Mouse (Mus musculus): Measurements from ENCODE around the gene Twsg1. TPM values are rescaled to one million over a fixed set of nuclear protein-coding genes. Genes with fewer than 3 reads are reported as not detected.
A peak's percentile ranks its signal among the peaks of the same experiment; 100 is the strongest.

The Twsg1 gene
- polyA plus RNA-seq, 1 experiment, result 75.3 TPM

GRCm38 (mm10) chr17:65916135-65916668 lies 34.8 kb downstream of the Twsg1 start:
- Histone ChIP-seq H3K9ac (ENCODE audit: low read depth, poor library complexity, severe bottlenecking) (no peak overlapping the region), H3K4me3 (ENCODE audit: low read depth, low read length) (no peak overlapping the region)
- no peak for TF ChIP-seq POLR2A (IDR thresholded peaks at IDR 0.05; ENCODE audit: insufficient read depth, low read length)
- TF ChIP-seq EP300 (IDR thresholded peaks at IDR 0.05; ENCODE audit: insufficient read depth, low read depth, low read length), result no peak
- TF ChIP-seq CTCF (IDR thresholded peaks at IDR 0.05; ENCODE audit: low read depth, low read length), result no peak

GRCm38 (mm10) chr17:65914083-65914482 lies 36.9 kb downstream of the Twsg1 start:
- H3K9ac ChIP-seq (ENCODE audit: low read depth, poor library complexity, severe bottlenecking), result no peak overlapping the region
- no peak overlapping the region for H3K27ac ChIP-seq (ENCODE audit: insufficient read depth, low read length)
- TF ChIP-seq EP300 (IDR thresholded peaks at IDR 0.05; ENCODE audit: insufficient read depth, low read depth, low read length) (peak; percentile 43; the same call in 1 of the 2 replicates), CTCF (IDR thresholded peaks at IDR 0.05; ENCODE audit: low read depth, low read length) (no peak), POLR2A (IDR thresholded peaks at IDR 0.05; ENCODE audit: insufficient read depth, low read length) (no peak)
- H3K9me3 ChIP-seq (replicated peaks; ENCODE audit: control insufficient read depth, insufficient read depth, low read length, poor library complexity, severe bottlenecking), result no peaks in the 10 kb centered on the region
- no peak overlapping the region for H3K4me3 ChIP-seq (ENCODE audit: low read depth, low read length)
- peaks cover 8% of the 10 kb centered on the region for H3K4me1 ChIP-seq (ENCODE audit: control insufficient read depth, insufficient read depth, low read length)
- no peaks in the 10 kb centered on the region for H3K36me3 ChIP-seq (ENCODE audit: control insufficient read depth, insufficient read depth, low read length, poor library complexity, severe bottlenecking)
- H3K27me3 ChIP-seq (ENCODE audit: control insufficient read depth, insufficient read depth, low read length, poor library complexity, severe bottlenecking), result no peaks in the 10 kb centered on the region

More at GRCm38 (mm10) chr17:65916135-65916668, 34.8 kb downstream of the Twsg1 start:
- Histone ChIP-seq H3K27me3 (ENCODE audit: control insufficient read depth, insufficient read depth, low read length, poor library complexity, severe bottlenecking) (no peaks in the 10 kb centered on the region), H3K9me3 (replicated peaks; ENCODE audit: control insufficient read depth, insufficient read depth, low read length, poor library complexity, severe bottlenecking) (no peaks in the 10 kb centered on the region), H3K27ac (ENCODE audit: insufficient read depth, low read length) (no peak overlapping the region), H3K4me1 (ENCODE audit: control insufficient read depth, insufficient read depth, low read length) (peaks cover 8% of the 10 kb centered on the region), H3K36me3 (ENCODE audit: control insufficient read depth, insufficient read depth, low read length, poor library complexity, severe bottlenecking) (no peaks in the 10 kb centered on the region)

DNA sequence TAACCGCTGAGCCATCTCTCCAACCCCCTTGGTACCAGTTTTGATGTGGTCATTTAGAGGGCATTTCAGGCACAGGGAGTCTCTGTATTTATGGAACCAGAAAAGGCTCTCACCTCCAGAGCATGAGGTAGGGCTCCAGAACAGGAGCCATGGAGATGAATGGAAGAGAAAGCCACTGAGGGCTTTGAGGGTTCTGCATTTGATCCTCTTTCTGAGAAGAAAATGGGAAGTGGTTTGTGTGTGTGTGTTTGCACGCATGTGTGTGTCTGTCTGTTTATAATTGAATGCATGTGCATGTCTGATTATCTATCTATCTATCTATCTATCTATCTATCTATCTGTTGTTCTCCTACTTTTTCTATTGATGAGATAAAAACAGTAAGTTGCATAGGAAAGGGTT lies 38.8 kb downstream of the Twsg1 start:
- TF ChIP-seq EP300 (IDR thresholded peaks at IDR 0.05; ENCODE audit: insufficient read depth, low read depth, low read length) (no peak), CTCF (IDR thresholded peaks at IDR 0.05; ENCODE audit: low read depth, low read length) (no peak), POLR2A (IDR thresholded peaks at IDR 0.05; ENCODE audit: insufficient read depth, low read length) (no peak)
- H3K4me1 ChIP-seq (ENCODE audit: control insufficient read depth, insufficient read depth, low read length), result peaks cover 8% of the 10 kb centered on the region
- no peak overlapping the region for H3K9ac ChIP-seq (ENCODE audit: low read depth, poor library complexity, severe bottlenecking)
- H3K36me3 ChIP-seq (ENCODE audit: control insufficient read depth, insufficient read depth, low read length, poor library complexity, severe bottlenecking), result no peaks in the 10 kb centered on the region
- H3K27ac ChIP-seq (ENCODE audit: insufficient read depth, low read length), result no peak overlapping the region
- no peaks in the 10 kb centered on the region for H3K9me3 ChIP-seq (replicated peaks; ENCODE audit: control insufficient read depth, insufficient read depth, low read length, poor library complexity, severe bottlenecking)
- H3K4me3 ChIP-seq (ENCODE audit: low read depth, low read length), result no peak overlapping the region
- no peaks in the 10 kb centered on the region for H3K27me3 ChIP-seq (ENCODE audit: control insufficient read depth, insufficient read depth, low read length, poor library complexity, severe bottlenecking)

- Histone ChIP-seq H3K27me3 (ENCODE audit: control insufficient read depth, insufficient read depth, low read length, poor library complexity, severe bottlenecking) (no peaks in the 10 kb centered on the region), H3K9ac (ENCODE audit: low read depth, poor library complexity, severe bottlenecking) (no peak overlapping the region), H3K9me3 (replicated peaks; ENCODE audit: control insufficient read depth, insufficient read depth, low read length, poor library complexity, severe bottlenecking) (no peaks in the 10 kb centered on the region), H3K4me1 (ENCODE audit: control insufficient read depth, insufficient read depth, low read length) (peaks cover 8% of the 10 kb centered on the region), H3K36me3 (ENCODE audit: control insufficient read depth, insufficient read depth, low read length, poor library complexity, severe bottlenecking) (no peaks in the 10 kb centered on the region), H3K4me3 (ENCODE audit: low read depth, low read length) (no peak overlapping the region), H3K27ac (ENCODE audit: insufficient read depth, low read length) (no peak overlapping the region)
- TF ChIP-seq CTCF (IDR thresholded peaks at IDR 0.05; ENCODE audit: low read depth, low read length) (no peak), EP300 (IDR thresholded peaks at IDR 0.05; ENCODE audit: insufficient read depth, low read depth, low read length) (no peak), POLR2A (IDR thresholded peaks at IDR 0.05; ENCODE audit: insufficient read depth, low read length) (no peak)
Measured at GRCm38 (mm10) chr17:65911285-65912069, 39.5 kb downstream of the Twsg1 start.

GRCm38 (mm10) chr17:65908270-65908669 lies 42.8 kb downstream of the Twsg1 start:
- TF ChIP-seq POLR2A (IDR thresholded peaks at IDR 0.05; ENCODE audit: insufficient read depth, low read length) (no peak), EP300 (IDR thresholded peaks at IDR 0.05; ENCODE audit: insufficient read depth, low read depth, low read length) (no peak), CTCF (IDR thresholded peaks at IDR 0.05; ENCODE audit: low read depth, low read length) (no peak)
- no peak overlapping the region for H3K27ac ChIP-seq (ENCODE audit: insufficient read depth, low read length)
- no peak overlapping the region for H3K4me3 ChIP-seq (ENCODE audit: low read depth, low read length)
- H3K9ac ChIP-seq (ENCODE audit: low read depth, poor library complexity, severe bottlenecking), result no peak overlapping the region
- H3K4me1 ChIP-seq (ENCODE audit: control insufficient read depth, insufficient read depth, low read length), result peaks cover 3% of the 10 kb centered on the region
- 0 out of 2 replicates have a peak, but pooled peaks cover 2% of the 10 kb centered on the region for H3K9me3 ChIP-seq (replicated peaks; ENCODE audit: control insufficient read depth, insufficient read depth, low read length, poor library complexity, severe bottlenecking)
- no peaks in the 10 kb centered on the region for H3K27me3 ChIP-seq (ENCODE audit: control insufficient read depth, insufficient read depth, low read length, poor library complexity, severe bottlenecking)
- H3K36me3 ChIP-seq (ENCODE audit: control insufficient read depth, insufficient read depth, low read length, poor library complexity, severe bottlenecking), result no peaks in the 10 kb centered on the region

DNA sequence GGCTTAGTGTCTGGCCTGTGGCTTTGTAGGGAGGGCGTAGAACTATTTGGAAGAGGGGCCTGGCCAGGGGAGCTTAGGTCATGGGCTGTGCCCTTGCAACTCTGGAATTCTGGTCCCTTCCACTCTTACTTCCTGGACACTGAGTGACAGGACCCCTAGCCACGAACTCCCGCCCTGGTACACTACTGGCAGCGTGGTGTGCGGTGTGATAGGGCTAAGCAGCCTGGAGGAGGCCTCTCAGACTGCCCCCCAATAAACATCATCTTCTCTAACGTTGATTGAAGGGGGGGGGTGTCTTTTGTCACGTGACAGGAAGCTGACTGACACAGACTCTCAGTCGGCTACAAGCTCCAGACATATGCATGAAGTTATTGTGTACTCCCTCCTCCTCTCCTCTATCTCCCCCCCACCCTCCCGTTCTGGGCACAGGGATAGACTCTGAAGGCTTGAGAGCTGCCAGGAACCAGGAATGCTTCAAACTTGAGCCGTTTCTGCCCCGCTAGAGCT lies 44.1 kb downstream of the Twsg1 start:
- H3K4me1 ChIP-seq (ENCODE audit: control insufficient read depth, insufficient read depth, low read length), result no peaks in the 10 kb centered on the region
- no peak overlapping the region for H3K4me3 ChIP-seq (ENCODE audit: low read depth, low read length)
- H3K27ac ChIP-seq (ENCODE audit: insufficient read depth, low read length), result no peak overlapping the region
- no peak overlapping the region for H3K9ac ChIP-seq (ENCODE audit: low read depth, poor library complexity, severe bottlenecking)
- TF ChIP-seq CTCF (IDR thresholded peaks at IDR 0.05; ENCODE audit: low read depth, low read length) (no peak), POLR2A (IDR thresholded peaks at IDR 0.05; ENCODE audit: insufficient read depth, low read length) (no peak), EP300 (IDR thresholded peaks at IDR 0.05; ENCODE audit: insufficient read depth, low read depth, low read length) (no peak)
- no peaks in the 10 kb centered on the region for H3K36me3 ChIP-seq (ENCODE audit: control insufficient read depth, insufficient read depth, low read length, poor library complexity, severe bottlenecking)
- no peaks in the 10 kb centered on the region for H3K27me3 ChIP-seq (ENCODE audit: control insufficient read depth, insufficient read depth, low read length, poor library complexity, severe bottlenecking)
- peaks cover 5% of the 10 kb centered on the region; the same call in 1 of the 2 replicates for H3K9me3 ChIP-seq (replicated peaks; ENCODE audit: control insufficient read depth, insufficient read depth, low read length, poor library complexity, severe bottlenecking)
